Mouse (Mus musculus): Measurements from ENCODE around the gene Gpx3. TPM values are rescaled to one million over a fixed set of nuclear protein-coding genes. Genes with fewer than 3 reads are reported as not detected.
"Not testable (repeated sequence)": the region's sequence is repeated elsewhere in the genome, so short reads cannot be mapped to it uniquely, and the experiment has no call there.

Gpx3 gene
- polyA plus RNA-seq, 1 experiment from 2014 or later = 293 TPM

DNA sequence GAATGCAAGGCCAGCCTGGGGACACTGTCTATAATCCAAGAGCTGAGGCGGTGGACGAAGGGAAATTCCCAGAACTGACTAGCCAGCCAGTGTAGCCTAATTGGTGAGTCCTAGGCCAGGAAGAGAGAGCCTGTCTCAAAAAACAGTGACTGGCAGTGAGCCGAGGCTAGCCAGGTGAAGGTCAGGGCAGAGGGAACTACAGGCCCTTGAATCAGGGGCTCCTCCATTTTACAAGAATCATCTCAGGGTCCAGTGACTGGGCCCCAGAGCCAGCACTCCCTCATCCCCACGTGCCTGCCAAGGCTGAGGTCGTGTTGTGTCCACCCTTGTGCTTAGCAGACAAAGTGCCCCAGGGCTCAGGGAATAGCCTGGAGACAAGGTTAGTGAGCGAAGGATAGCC, 48.4 kb downstream of the Gpx3 start:
- no peak overlapping the region for H3K4me3 ChIP-seq (replicated peaks)
- H3K9me3 ChIP-seq (replicated peaks) = no peaks in the 10 kb centered on the region
- H3K4me1 ChIP-seq = peaks cover 12% of the 10 kb centered on the region
- no peak overlapping the region for H3K4me2 ChIP-seq (replicated peaks)
- H3K27me3 ChIP-seq = no peaks in the 10 kb centered on the region
- H3K9ac ChIP-seq = no peak overlapping the region
- H3K27ac ChIP-seq (replicated peaks) = no peak overlapping the region
- no peaks in the 10 kb centered on the region for H3K36me3 ChIP-seq
- 79% methylated on average over 6 of the region's 6 CpGs for WGBS
- no peak for ATAC-seq (ENCODE audit: insufficient number of reproducible peaks, low FRiP score, low TSS enrichment, low read depth)

DNA sequence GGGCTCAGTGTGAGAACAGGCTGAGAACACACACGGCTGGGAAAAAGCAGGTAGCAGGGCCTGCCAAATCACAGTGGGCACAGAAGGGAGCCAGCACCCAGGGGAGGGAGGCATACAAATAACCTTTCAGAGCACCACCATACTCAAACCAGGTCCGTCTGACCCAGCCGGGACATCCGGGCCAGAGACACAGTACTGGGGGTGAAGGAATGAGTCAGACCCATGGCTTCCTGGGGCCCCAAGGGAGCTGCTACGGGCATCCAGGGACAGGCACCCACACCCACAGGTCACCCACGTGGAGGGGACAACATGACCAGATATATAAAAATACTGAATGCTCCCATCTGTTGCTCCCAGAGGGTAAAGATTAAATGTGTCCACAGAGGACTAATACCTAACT, 50.4 kb downstream of the Gpx3 start:
- Histone ChIP-seq H3K36me3 (no peaks in the 10 kb centered on the region), H3K27me3 (no peaks in the 10 kb centered on the region), H3K27ac (replicated peaks) (no peak overlapping the region), H3K9ac (no peak overlapping the region), H3K4me2 (replicated peaks) (no peak overlapping the region), H3K4me1 (peaks cover 12% of the 10 kb centered on the region), H3K9me3 (replicated peaks) (no peaks in the 10 kb centered on the region), H3K4me3 (replicated peaks) (no peak overlapping the region)
- 69% methylated on average over 6 of the region's 6 CpGs for WGBS
- ATAC-seq (ENCODE audit: insufficient number of reproducible peaks, low FRiP score, low TSS enrichment, low read depth) = no peak

DNA sequence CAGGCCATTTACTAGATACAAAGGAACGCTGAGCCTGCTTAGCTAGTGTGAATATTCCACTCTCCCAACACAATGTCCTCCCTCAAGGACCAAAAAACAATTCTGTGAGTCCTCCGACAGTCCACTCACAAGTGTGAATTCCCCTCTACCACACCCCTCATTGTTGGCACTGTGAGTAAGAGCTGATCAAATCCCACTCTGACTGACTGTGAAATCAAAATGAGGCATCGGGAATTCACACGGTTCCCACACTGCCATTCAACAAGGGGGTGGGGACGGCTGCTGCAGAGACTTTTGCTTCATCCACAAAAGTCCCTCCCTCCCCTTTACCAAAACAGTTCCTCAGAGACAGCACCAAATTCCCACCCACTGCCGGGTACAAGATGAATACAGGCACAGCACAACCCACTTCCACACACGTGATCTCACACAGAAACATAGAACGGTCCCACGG, 51.8 kb downstream of the Gpx3 start:
- ATAC-seq (ENCODE audit: insufficient number of reproducible peaks, low FRiP score, low TSS enrichment, low read depth) = no peak
- H3K27ac ChIP-seq (replicated peaks) = no peak overlapping the region

DNA sequence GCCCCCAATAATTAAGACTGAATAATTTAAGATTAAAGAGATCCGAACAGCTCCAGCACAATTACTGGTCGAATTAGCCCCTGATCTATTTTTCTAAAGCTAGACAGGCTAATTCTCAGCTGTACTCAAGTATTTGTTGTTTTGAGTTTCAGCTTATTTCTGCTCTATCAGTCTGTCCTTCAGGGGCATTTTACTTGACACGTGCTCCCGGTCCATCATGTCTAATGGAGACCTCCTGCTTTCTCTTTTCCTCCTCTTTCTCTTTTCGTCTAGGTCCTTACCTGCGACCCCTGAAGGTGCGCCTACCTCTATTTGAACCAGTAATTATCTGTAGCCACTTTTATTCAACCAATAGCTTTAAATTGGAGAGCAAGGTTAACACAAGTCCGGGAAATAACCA, 52.5 kb downstream of the Gpx3 start:
- Histone ChIP-seq H3K27me3 (no peaks in the 10 kb centered on the region), H3K4me2 (replicated peaks) (peak overlapping the region; percentile 68; the same call in 1 of the 2 replicates), H3K9me3 (replicated peaks) (no peaks in the 10 kb centered on the region), H3K27ac (replicated peaks) (no peak overlapping the region), H3K9ac (no peak overlapping the region), H3K36me3 (no peaks in the 10 kb centered on the region), H3K4me1 (peaks cover 15% of the 10 kb centered on the region), H3K4me3 (replicated peaks) (no peak overlapping the region)
- 79% methylated on average over 8 of the region's 8 CpGs for WGBS
- no peak for ATAC-seq (ENCODE audit: insufficient number of reproducible peaks, low FRiP score, low TSS enrichment, low read depth)

More for the DNA sequence above, 51.8 kb downstream of the Gpx3 start:
- Histone ChIP-seq H3K4me2 (replicated peaks) (no peak overlapping the region; the same call in 1 of the 2 replicates), H3K4me3 (replicated peaks) (no peak overlapping the region), H3K9me3 (replicated peaks) (no peaks in the 10 kb centered on the region), H3K36me3 (no peaks in the 10 kb centered on the region), H3K4me1 (peaks cover 15% of the 10 kb centered on the region), H3K27me3 (no peaks in the 10 kb centered on the region), H3K9ac (no peak overlapping the region)
- WGBS = 38% methylated on average over 9 of the region's 9 CpGs

DNA sequence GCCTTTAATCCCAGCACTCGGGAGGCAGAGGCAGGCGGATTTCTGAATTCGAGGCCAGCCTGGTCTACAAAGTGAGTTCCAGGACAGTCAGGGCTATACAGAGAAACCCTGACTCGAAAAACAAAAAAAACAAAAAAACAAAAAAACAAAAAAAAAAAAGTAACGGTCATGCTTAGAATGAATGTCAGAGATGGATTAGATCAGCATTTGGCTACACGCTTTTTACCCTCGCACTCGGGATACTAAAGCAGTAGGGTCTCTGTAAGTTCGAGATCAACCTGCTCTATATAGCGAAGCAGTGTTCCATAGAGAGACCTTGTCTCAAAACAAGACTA, 53.1 kb downstream of the Gpx3 start:
- Histone ChIP-seq H3K4me3 (replicated peaks) (peak overlapping the region; percentile 82), H3K4me1 (peaks cover 15% of the 10 kb centered on the region), H3K4me2 (replicated peaks) (peak overlapping the region; percentile 68), H3K27ac (replicated peaks) (peak overlapping the region; percentile 89), H3K9ac (peak overlapping the region; percentile 72; the same call in 1 of the 2 replicates)
- not testable (repeated sequence) for H3K27me3 ChIP-seq; H3K9me3 ChIP-seq (replicated peaks); H3K36me3 ChIP-seq; ATAC-seq (ENCODE audit: insufficient number of reproducible peaks, low FRiP score, low TSS enrichment, low read depth)
- WGBS = 42% methylated on average over 10 of the region's 10 CpGs

DNA sequence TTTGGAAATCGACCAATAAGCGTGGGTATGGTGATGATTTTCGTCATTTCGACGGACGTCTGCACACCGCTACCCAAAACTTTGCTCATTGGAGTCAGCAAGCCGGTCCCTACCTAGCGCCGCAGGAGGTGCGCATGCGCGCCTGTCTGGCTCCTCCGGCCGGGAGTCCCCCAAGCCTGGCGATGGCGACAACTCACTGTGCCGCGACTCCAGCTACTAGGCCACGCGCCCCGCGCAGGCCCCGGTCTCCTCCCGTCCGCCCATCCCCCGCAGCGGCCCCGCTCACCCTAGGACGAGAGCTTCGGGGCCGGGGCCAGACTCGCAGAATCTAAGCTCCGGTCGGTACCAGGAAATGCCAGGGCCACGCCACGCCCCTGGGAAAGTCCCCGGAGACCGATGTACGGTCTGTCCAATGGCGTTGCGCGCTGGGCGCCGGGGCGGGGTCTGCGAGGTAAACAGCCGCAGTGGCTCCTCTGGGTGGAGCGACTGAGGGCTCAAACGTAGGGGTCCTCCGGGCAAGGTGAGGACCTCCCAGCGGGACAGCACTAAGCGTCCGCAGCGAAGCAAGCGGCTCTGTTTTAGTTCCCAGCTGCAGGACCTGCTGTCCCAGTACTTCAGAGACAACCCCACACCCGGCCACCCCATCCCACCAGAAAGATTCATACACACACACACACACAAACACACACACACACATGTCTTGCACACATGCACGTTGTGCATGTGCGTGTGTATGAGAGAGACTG, 53.7 kb downstream of the Gpx3 start:
- Histone ChIP-seq H3K4me3 (replicated peaks) (peak overlapping the region; percentile 82), H3K27ac (replicated peaks) (peak overlapping the region; percentile 89), H3K4me2 (replicated peaks) (peak overlapping the region; percentile 68), H3K9me3 (replicated peaks) (no peaks in the 10 kb centered on the region), H3K27me3 (no peaks in the 10 kb centered on the region), H3K36me3 (no peaks in the 10 kb centered on the region), H3K9ac (peak overlapping the region; percentile 72), H3K4me1 (peaks cover 15% of the 10 kb centered on the region)
- peak; percentile 95 for ATAC-seq (ENCODE audit: insufficient number of reproducible peaks, low FRiP score, low TSS enrichment, low read depth)
- WGBS = under 1% methylated on average over 59 of the region's 59 CpGs

DNA sequence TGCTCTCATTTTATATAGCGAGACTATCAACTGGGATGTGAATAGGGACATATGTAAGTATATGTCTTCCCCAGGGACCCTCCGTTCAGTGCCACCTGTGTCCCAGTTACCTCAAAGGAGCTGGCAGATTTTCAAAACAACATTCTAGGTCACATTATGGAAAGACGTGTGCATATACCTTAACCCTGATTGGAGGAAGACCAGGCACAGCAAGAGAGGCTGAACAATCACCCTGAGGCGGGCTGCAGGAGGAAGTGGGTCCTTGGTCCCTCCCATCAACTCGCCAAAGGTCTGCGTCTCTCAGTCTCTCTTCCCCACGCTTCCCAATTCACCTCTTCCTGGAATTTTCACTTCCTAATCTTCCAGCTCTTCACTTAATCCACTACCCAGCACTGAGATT, 54.7 kb downstream of the Gpx3 start:
- Histone ChIP-seq H3K4me2 (replicated peaks) (no peak overlapping the region), H3K4me1 (peaks cover 16% of the 10 kb centered on the region), H3K27me3 (no peaks in the 10 kb centered on the region), H3K4me3 (replicated peaks) (no peak overlapping the region), H3K9ac (no peak overlapping the region), H3K9me3 (replicated peaks) (no peaks in the 10 kb centered on the region), H3K27ac (replicated peaks) (no peak overlapping the region), H3K36me3 (no peaks in the 10 kb centered on the region)
- no peak for ATAC-seq (ENCODE audit: insufficient number of reproducible peaks, low FRiP score, low TSS enrichment, low read depth)
- WGBS = 45% methylated on average over 7 of the region's 7 CpGs

DNA sequence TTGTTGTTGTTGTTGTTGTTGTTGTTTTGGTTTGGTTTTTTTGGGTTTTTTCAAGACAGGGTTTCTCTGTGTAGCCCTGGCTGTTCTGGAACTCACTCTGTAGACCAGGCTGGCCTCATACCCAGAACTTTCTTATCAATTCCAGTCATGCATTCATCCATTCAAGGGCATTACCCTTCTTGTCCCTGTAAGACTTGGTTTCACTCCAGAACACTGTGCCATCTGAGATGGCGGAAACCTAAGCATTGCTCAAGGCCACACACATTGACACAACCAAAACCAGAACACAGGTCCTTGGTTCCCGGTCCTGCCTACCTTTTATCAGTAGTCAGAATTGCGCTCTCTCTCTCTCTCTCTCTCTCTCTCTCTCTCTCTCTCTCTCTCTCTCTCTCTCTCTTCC, 55.5 kb downstream of the Gpx3 start:
- not testable (repeated sequence) for H3K27ac ChIP-seq (replicated peaks); ATAC-seq (ENCODE audit: insufficient number of reproducible peaks, low FRiP score, low TSS enrichment, low read depth); H3K27me3 ChIP-seq; H3K4me3 ChIP-seq (replicated peaks); H3K4me2 ChIP-seq (replicated peaks); H3K9me3 ChIP-seq (replicated peaks); H3K36me3 ChIP-seq; H3K9ac ChIP-seq
- whole genome bisulfite sequencing = 80% methylated on average over 3 of the region's 3 CpGs
- peaks cover 24% of the 10 kb centered on the region for H3K4me1 ChIP-seq

DNA sequence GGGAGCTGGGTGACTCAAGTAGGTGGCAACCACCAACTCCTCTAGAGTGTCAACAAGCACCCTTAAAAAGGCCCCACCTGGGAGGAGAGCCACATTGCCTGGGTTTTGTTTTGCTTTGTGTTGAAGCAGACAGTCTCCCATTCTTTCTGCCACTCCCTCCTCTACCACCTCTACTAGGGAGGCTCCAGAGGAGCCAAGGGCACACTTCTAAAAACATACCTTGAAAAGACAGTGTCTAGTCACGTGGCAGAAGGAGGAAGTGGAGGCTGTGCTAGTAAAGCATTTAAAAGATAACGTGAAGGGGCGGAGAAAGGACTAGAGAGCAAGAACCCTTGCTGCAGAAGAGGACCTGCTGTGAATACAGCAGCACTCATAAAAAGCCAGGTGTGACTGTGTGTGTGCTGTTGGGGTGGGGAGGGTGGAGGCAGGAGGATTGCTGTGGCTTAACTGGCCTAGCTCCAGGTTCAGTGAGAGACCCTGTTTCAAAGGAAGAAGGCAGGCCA, 56.4 kb downstream of the Gpx3 start:
- WGBS = 55% methylated on average over 3 of the region's 3 CpGs
- Histone ChIP-seq H3K36me3 (no peaks in the 10 kb centered on the region), H3K27ac (replicated peaks) (no peak overlapping the region), H3K9ac (no peak overlapping the region), H3K9me3 (replicated peaks) (no peaks in the 10 kb centered on the region), H3K4me3 (replicated peaks) (no peak overlapping the region), H3K27me3 (no peaks in the 10 kb centered on the region), H3K4me2 (replicated peaks) (no peak overlapping the region), H3K4me1 (peaks cover 28% of the 10 kb centered on the region)
- ATAC-seq (ENCODE audit: insufficient number of reproducible peaks, low FRiP score, low TSS enrichment, low read depth) = no peak

Other genes with a start within 250 kb of the Gpx3 start
- 67.7 and 68.7 TPM in 2 replicates for gene Cdc42se2, start 114.8 kb upstream of the Gpx3 start, polyA plus RNA-seq (2015; fragmentation: Nextera tagmentation; extraction: Ambion mirVana)
- gene Lyrm7, start 41.5 kb upstream of the Gpx3 start, polyA plus RNA-seq (2015; fragmentation: Nextera tagmentation; extraction: Ambion mirVana) = 8.3 and 10.9 TPM in 2 replicates
- gene Hint1, start 36.1 kb upstream of the Gpx3 start, polyA plus RNA-seq (2015; fragmentation: Nextera tagmentation; extraction: Ambion mirVana) = 512 and 526 TPM in 2 replicates
- 23.0 and 24.5 TPM in 2 replicates for gene Tnip1, start 60.5 kb downstream of the Gpx3 start, polyA plus RNA-seq (2015; fragmentation: Nextera tagmentation; extraction: Ambion mirVana)
- gene Anxa6, start 131.0 kb downstream of the Gpx3 start, polyA plus RNA-seq (2015; fragmentation: Nextera tagmentation; extraction: Ambion mirVana) = 355 and 382 TPM in 2 replicates
- 1.8 and 2.4 TPM in 2 replicates for gene Ccdc69, start 175.7 kb downstream of the Gpx3 start, polyA plus RNA-seq (2015; fragmentation: Nextera tagmentation; extraction: Ambion mirVana)
- 29.2 and 31.8 TPM in 2 replicates for gene Gm2a, start 195.7 kb downstream of the Gpx3 start, polyA plus RNA-seq (2015; fragmentation: Nextera tagmentation; extraction: Ambion mirVana)
- not detected in 2 replicates for gene Slc36a3, start 249.3 kb downstream of the Gpx3 start, polyA plus RNA-seq (2015; fragmentation: Nextera tagmentation; extraction: Ambion mirVana)

All from embryonic facial prominence, embryonic 15.5 days (tissue).